Mouse (Mus musculus) megakaryocyte, embryonic 14.5 days (primary cell): ENCODE data around the gene Siae.

Experiments
- FLI1 ChIP-seq: IDR thresholded peaks from 2 replicates; pipeline ENCODE4 v1.6.1; 2012; ENCODE audit warnings: low read length, inconsistent platforms, mixed read lengths
- GATA1 ChIP-seq: IDR thresholded peaks from 3 replicates; pipeline ENCODE4 v1.6.1; 2012; ENCODE audit warnings: mixed read lengths, low read length, inconsistent platforms, borderline replicate concordance

GRCm38 (mm10) chr9:37506023-37506422 is 49.5 kb upstream of the Siae start:
- TF ChIP-seq GATA1 (no peak), FLI1 (no peak)
